Mouse (Mus musculus) liver, embryonic 14.5 days (tissue): ENCODE measurements around the gene Parp12.

ENCODE experiments used
- CTCF ChIP-seq: IDR thresholded peaks from 2 replicates; pipeline ENCODE4 v1.5.1; 2016; ENCODE audit warnings: antibody characterized with exemption, low read depth, control low read depth
- EP300 ChIP-seq: IDR thresholded peaks from 2 replicates; pipeline ENCODE4 v1.6.1; 2016; ENCODE audit warnings: antibody characterized with exemption, low read depth

GRCm38 (mm10) chr6:39124719-39125118, 6.6 kb upstream of the Parp12 start:
- TF ChIP-seq CTCF, result no peak
- no peak for TF ChIP-seq EP300
